Mouse (Mus musculus) forebrain, postnatal 0 days (tissue): Measurements from ENCODE around the gene Stmnd1. TPM values are rescaled to one million over a fixed set of nuclear protein-coding genes. Genes with fewer than 3 reads are reported as not detected.
A peak's percentile ranks its signal among the peaks of the same experiment; 100 is the strongest.

Experiments
- ATAC-seq: fragments of 200-750 bp; cut with Nextera tagmentation; 2 replicates; pipeline ENCODE4 v1.8.0; 2017; ENCODE audit warnings: mild to moderate bottlenecking, moderate library complexity
- DNase-seq: peaks from one replicate; pipeline ENCODE4 v3.0.0-alpha.2; 2015
- H3K27ac ChIP-seq: fragments of 300-500 bp; sonication (generic); 2 replicates; pipeline ENCODE4 v1.5.1; 2014; ENCODE audit warnings: low read depth, mild to moderate bottlenecking, antibody characterized with exemption, low read length, moderate library complexity, mixed read lengths
- H3K27me3 ChIP-seq: fragments of 300-500 bp; sonication (generic); 2 replicates; pipeline ENCODE4 v1.6.1; 2014; ENCODE audit warnings: mild to moderate bottlenecking, low read length, mixed read lengths; ENCODE audit not compliant: insufficient read depth
- H3K36me3 ChIP-seq: fragments of 300-500 bp; sonication (generic); 2 replicates; pipeline ENCODE4 v1.6.1; 2014; ENCODE audit warnings: mild to moderate bottlenecking, moderate library complexity; ENCODE audit not compliant: insufficient read depth
- H3K4me1 ChIP-seq: fragments of 300-500 bp; sonication (generic); 2 replicates; pipeline ENCODE4 v1.6.1; 2014; ENCODE audit warnings: antibody characterized with exemption; ENCODE audit not compliant: insufficient read depth
- H3K4me2 ChIP-seq: fragments of 300-500 bp; sonication (generic); 2 replicates; pipeline ENCODE4 v1.6.1; 2014; ENCODE audit warnings: low read depth, mild to moderate bottlenecking, moderate library complexity
- H3K4me3 ChIP-seq: fragments of 300-500 bp; sonication (generic); 2 replicates; pipeline ENCODE4 v1.5.1; 2014; ENCODE audit warnings: low read depth, low read length, mixed read lengths
- H3K9ac ChIP-seq: fragments of 300-500 bp; sonication (generic); 2 replicates; pipeline ENCODE4 v1.6.1; 2014; ENCODE audit warnings: mild to moderate bottlenecking
- H3K9me3 ChIP-seq: fragments of 300-500 bp; sonication (generic); 2 replicates; pipeline ENCODE4 v1.6.1; 2016; ENCODE audit warnings: low read length
- CTCF ChIP-seq: sonication (generic); IDR thresholded peaks from 2 replicates; pipeline ENCODE4 v1.5.1; 2016; ENCODE audit warnings: antibody characterized with exemption, control low read depth, low read depth
- WGBS: fragments of 180-500 bp; shearing (Covaris S2); extraction: QIAGEN DNeasy Blood & Tissue Kit; methylation state at CpG from one replicate; pipeline ENCODE4 v1.1.7; 2014; 5-methylcytosine and 5-hydroxymethylcytosine counted together
- polyA plus RNA-seq: library from polyadenylated mRNA; unstranded; fragments of >200 nt; fragmentation: Nextera tagmentation; extraction: Ambion mirVana; gene quantifications from 2 replicates; pipeline ENCODE4 v1.2.1, GENCODE M21; 2015
- total RNA-seq: library from RNA; depleted of rRNA; stranded (reverse); fragments of >200 nt; gene quantifications from 2 replicates; pipeline ENCODE4 v1.2.3, GENCODE M21; 2014

The Stmnd1 gene
- total and polyA plus RNA-seq, 2 experiments from 2014 or later, result not detected

DNA sequence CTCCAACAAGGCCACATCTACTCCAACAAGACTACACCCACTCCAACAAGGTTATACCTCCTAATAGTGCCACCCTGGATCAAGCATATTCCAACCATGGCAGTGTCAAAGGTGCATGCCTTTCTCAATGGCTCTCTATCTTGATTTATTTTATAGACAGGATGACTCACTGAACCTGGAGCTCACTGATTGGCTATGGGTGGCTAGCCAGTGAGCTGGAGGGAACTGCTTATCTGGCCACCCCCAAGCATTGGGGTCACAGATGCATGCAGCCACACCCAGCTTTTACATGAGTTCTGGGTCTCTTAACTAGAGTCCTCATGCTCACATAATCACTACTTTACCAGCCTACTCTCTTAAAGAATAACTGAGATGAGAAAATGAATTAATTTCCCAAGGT is 5.7 kb upstream of the Stmnd1 start:
- TF ChIP-seq CTCF, result no peak
- no peaks in the 10 kb centered on the region; the same call in none of the 2 replicates for H3K4me1 ChIP-seq
- no peak overlapping the region for H3K9ac ChIP-seq
- no peak overlapping the region for H3K4me3 ChIP-seq
- H3K9me3 ChIP-seq, result no peaks in the 10 kb centered on the region
- H3K27me3 ChIP-seq, result no peaks in the 10 kb centered on the region
- no peaks in the 10 kb centered on the region for H3K36me3 ChIP-seq
- no peak overlapping the region for H3K27ac ChIP-seq
- DNase-seq (no peak), ATAC-seq (no peak)
- no peak overlapping the region for H3K4me2 ChIP-seq

DNA sequence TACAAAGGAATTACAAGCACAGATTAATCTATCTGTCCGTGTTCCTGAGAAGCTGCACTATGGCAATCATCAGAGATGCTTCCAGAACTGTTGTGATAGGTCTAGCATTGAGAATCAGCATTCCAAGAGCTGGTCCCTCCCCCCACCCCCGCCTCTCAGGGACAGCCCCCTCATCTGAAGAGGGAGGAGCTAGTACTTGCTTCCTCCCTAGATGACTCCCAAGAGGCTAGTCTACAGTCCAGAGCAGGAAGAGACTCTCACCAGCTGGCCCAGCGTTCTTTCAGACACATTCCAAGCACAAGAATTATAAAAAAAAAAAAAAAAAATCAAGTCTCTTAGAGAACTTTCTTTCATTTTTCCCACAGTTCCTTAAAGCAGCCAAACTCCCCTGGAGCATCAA is 5.2 kb upstream of the Stmnd1 start:
- no peaks in the 10 kb centered on the region; the same call in none of the 2 replicates for H3K4me1 ChIP-seq
- no peaks in the 10 kb centered on the region for H3K36me3 ChIP-seq
- no peaks in the 10 kb centered on the region for H3K27me3 ChIP-seq
- DNase-seq, result no peak
- no peak for TF ChIP-seq CTCF
- H3K4me3 ChIP-seq, result no peak overlapping the region
- H3K9me3 ChIP-seq, result no peaks in the 10 kb centered on the region
- ATAC-seq, result no peak
- no peak overlapping the region for H3K9ac ChIP-seq
- H3K27ac ChIP-seq, result no peak overlapping the region
- WGBS, result 33% methylated on average over 3 of the region's 3 CpGs
- H3K4me2 ChIP-seq, result no peak overlapping the region

DNA sequence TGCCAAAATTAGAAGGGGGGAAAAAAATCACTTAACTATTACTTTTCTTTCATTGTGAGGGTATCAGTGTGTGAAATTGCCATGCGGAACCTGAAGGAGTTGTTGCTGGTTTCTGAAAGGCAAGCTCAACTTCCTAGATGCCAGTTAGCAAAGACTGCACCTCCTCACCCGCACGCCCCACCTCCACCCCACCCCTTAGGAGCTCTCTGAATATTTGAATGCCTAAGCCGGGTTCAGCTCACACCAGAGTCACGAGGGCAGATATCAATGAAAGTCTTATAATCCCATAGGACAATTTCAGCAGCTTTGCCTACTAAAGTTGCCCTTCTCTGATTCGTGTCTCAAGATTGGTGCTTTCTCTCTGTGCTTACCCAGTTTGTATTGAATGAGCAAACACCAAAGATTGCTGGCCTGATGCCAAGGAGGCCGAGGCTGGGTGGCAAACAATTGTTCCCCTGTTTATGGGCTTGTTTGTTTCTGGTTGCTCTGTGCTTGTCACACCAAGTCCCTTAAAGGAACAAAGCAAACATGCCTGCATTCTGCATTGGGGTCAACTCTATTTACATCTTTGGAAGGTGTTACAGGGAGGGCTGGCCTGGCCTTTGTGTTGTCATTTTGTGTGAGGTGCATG is 4.6 kb upstream of the Stmnd1 start:
- 13% methylated on average over 7 of the region's 7 CpGs for WGBS
- peak; percentile 55 for ATAC-seq

DNA sequence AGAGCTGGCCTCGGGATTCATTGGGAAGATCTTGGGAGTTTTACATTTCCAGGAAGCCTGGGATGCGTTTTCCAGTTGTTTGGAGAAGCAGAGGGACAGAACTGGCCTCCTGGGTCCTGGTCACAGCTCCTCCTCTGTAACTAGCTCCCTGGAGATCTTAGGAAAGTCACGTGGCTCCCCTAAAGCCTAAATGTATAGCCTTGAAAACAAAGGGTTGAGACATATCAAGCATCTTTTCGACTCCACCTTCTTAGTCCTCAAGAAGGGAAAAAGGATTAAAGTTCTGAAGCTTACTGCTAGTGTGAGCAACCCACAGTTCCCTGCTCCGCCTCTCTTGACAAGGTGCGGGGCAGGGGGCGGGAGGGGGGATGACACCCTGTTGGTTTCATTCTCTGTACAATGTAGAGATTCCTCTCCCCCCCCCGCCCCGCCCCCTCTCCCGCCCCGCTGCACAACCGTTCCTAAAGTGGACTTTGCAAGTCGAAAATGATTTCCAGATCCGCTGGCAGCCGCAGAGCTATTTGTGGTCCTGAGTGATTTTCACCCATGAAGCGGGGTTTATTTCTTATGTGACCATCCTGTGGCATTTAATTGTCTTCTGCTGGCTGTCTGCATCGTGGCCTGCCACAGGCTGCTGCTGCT is 589 bp upstream of the Stmnd1 start:
- H3K27ac ChIP-seq, result no peak overlapping the region
- DNase-seq, result no peak
- WGBS, result 15% methylated on average over 16 of the region's 17 CpGs

More for the DNA sequence above, 4.6 kb upstream of the Stmnd1 start:
- no peaks in the 10 kb centered on the region; the same call in none of the 2 replicates for H3K4me1 ChIP-seq
- no peak overlapping the region for H3K4me2 ChIP-seq
- no peak for TF ChIP-seq CTCF
- no peaks in the 10 kb centered on the region for H3K27me3 ChIP-seq
- no peak overlapping the region for H3K9ac ChIP-seq
- peak overlapping the region; percentile 35; the same call in 1 of the 2 replicates for H3K27ac ChIP-seq
- H3K4me3 ChIP-seq, result no peak overlapping the region
- H3K9me3 ChIP-seq, result no peaks in the 10 kb centered on the region
- no peaks in the 10 kb centered on the region for H3K36me3 ChIP-seq
- peak; percentile 71 for DNase-seq

DNA sequence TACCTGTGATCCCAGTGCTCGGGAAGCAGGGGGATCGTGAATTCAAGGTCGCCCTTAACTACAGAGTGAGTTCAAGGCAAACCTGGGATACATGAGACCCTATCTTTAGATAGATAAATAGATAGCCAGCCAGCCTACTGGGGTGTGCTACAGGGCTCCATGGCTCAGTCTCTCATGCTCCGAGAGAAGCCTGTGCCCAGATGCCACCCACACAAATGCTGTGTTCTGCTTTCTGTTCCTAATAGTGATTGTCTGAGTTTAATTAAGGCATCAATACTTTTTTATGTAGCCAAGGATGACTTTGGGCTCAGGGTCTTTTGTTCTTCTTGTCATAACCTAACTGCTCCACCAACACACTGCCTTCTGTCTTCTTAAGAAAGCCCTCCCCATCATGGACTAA is 2.2 kb downstream of the Stmnd1 start:
- no peaks in the 10 kb centered on the region for H3K9me3 ChIP-seq
- no peaks in the 10 kb centered on the region for H3K27me3 ChIP-seq
- DNase-seq (no peak), ATAC-seq (no peak)
- TF ChIP-seq CTCF, result no peak
- WGBS, result 92% methylated on average over 4 of the region's 4 CpGs
- no peak overlapping the region for H3K4me3 ChIP-seq
- H3K36me3 ChIP-seq, result no peaks in the 10 kb centered on the region
- H3K27ac ChIP-seq, result no peak overlapping the region
- H3K4me1 ChIP-seq, result no peaks in the 10 kb centered on the region; the same call in 1 of the 2 replicates
- no peak overlapping the region for H3K4me2 ChIP-seq
- no peak overlapping the region for H3K9ac ChIP-seq

More for the DNA sequence above, 589 bp upstream of the Stmnd1 start:
- no peak overlapping the region for H3K9ac ChIP-seq
- H3K36me3 ChIP-seq, result no peaks in the 10 kb centered on the region
- H3K4me3 ChIP-seq, result no peak overlapping the region
- no peaks in the 10 kb centered on the region for H3K27me3 ChIP-seq
- TF ChIP-seq CTCF, result no peak
- no peak for ATAC-seq
- no peaks in the 10 kb centered on the region; the same call in none of the 2 replicates for H3K4me1 ChIP-seq
- H3K4me2 ChIP-seq, result no peak overlapping the region; the same call in 1 of the 2 replicates
- no peaks in the 10 kb centered on the region for H3K9me3 ChIP-seq

DNA sequence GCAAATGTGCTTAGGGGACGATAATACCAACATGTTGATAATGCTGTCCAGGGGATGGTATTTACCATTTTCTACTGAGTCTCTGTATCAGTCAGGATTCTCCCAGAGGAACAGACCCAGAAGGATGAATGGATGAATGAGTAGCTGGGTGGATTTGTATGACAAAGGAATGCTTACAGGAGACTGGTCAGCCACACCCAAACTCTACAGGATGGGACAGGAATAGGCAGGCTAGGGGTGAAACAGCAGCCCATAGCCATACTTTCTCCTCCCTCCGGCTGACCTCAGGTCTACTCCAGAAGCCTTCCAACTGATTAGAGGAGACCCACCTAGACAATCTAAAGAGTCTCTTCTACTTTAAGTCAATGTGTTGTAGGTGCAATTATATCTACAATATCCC is 9.0 kb downstream of the Stmnd1 start:
- no peak overlapping the region for H3K4me3 ChIP-seq

DNA sequence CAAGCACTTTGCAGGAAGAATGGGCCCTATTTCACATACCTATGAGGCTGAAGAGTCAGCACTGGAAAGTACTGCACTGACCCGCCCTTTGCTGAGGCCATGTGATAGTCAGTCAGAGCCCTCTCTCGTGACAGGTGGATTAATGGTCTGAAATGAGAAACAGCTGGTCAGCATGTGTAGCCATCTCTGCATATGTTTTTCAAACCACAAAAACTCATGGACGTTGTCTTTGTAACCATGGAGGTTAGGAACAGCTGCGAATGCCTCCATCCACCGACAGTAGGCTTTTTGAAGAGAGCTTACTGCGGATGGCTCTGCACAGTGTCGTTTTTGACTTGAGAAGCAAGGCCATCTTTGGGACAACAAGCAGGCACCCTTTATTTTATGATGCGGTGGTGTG is 14.3 kb downstream of the Stmnd1 start:
- no peak for ATAC-seq
- 84% methylated on average over 8 of the region's 8 CpGs for WGBS

More for the DNA sequence above, 9.0 kb downstream of the Stmnd1 start:
- DNase-seq (no peak), ATAC-seq (no peak)
- Histone ChIP-seq H3K27me3 (no peaks in the 10 kb centered on the region), H3K4me1 (no peaks in the 10 kb centered on the region), H3K4me2 (no peak overlapping the region), H3K36me3 (no peaks in the 10 kb centered on the region), H3K9ac (no peak overlapping the region), H3K9me3 (no peaks in the 10 kb centered on the region), H3K27ac (no peak overlapping the region)
- no peak for TF ChIP-seq CTCF
- WGBS, result 93% methylated on average over 2 of the region's 2 CpGs

More for the DNA sequence above, 14.3 kb downstream of the Stmnd1 start:
- Histone ChIP-seq H3K9me3 (no peaks in the 10 kb centered on the region), H3K4me3 (no peak overlapping the region), H3K4me2 (no peak overlapping the region), H3K27ac (no peak overlapping the region), H3K36me3 (no peaks in the 10 kb centered on the region), H3K27me3 (no peaks in the 10 kb centered on the region), H3K9ac (no peak overlapping the region), H3K4me1 (no peaks in the 10 kb centered on the region)
- DNase-seq, result no peak
- TF ChIP-seq CTCF, result no peak
